18 mouse cellular contexts compared by ENCODE assay signal in genomic region chr7:124704163-124704824, GRCm38 (mm10).
A peak's percentile ranks its signal among the peaks of the same experiment; 100 is the strongest.
DNase-seq lines count a peak whose midpoint lies in the region; ATAC-seq lines count a peak whose summit lies in the region.
"Had no signal": no experiment of that assay in that cellular context is flagged by ENCODE, and none has a peak within 500 bp of the region (broad histone marks: within the 10 kb centered on the region; RNA-seq: fewer than 3 reads in every experiment).

No protein-coding gene starts in this region.

- WGBS in forebrain, embryonic 12.5 days, result 50% methylated on average over 6 of the region's 6 CpGs
- WGBS in forebrain, embryonic 11.5 days, result 60% methylated on average over 6 of the region's 6 CpGs
- 25% methylated on average over 6 of the region's 6 CpGs for WGBS in forebrain, embryonic 16.5 days

- ATAC-seq in forebrain, embryonic 12.5 days (ENCODE audit: low FRiP score), result peak; percentile 57; the same call in 1 of the 2 replicates
- ATAC-seq in forebrain, embryonic 11.5 days (replicated peaks; ENCODE audit: low FRiP score), result no peak
- peak; percentile 86 for ATAC-seq in forebrain, embryonic 16.5 days
- ATAC-seq: midbrain, embryonic 16.5 days had no signal

- H3K9me3 ChIP-seq in forebrain, embryonic 12.5 days, result no peaks in the 10 kb centered on the region
- H3K9me3 ChIP-seq in forebrain, embryonic 11.5 days (ENCODE audit: control insufficient read depth, low read length), result no peaks in the 10 kb centered on the region
- no peaks in the 10 kb centered on the region for H3K9me3 ChIP-seq in forebrain, embryonic 16.5 days (ENCODE audit: control insufficient read depth, low read length)
- H3K9me3 ChIP-seq: embryonic facial prominence, embryonic 12.5 days; neural tube, embryonic 13.5 days had no signal

- no peaks in the 10 kb centered on the region for H3K36me3 ChIP-seq in forebrain, embryonic 12.5 days (replicated peaks)
- H3K36me3 ChIP-seq in forebrain, embryonic 11.5 days (ENCODE audit: control insufficient read depth, insufficient read depth, low read length), result no peaks in the 10 kb centered on the region
- H3K36me3 ChIP-seq in forebrain, embryonic 16.5 days (ENCODE audit: control insufficient read depth, insufficient read depth), result no peaks in the 10 kb centered on the region
- H3K36me3 ChIP-seq: embryonic facial prominence, embryonic 12.5 days; neural tube, embryonic 13.5 days had no signal

- no peak overlapping the region for H3K4me3 ChIP-seq in forebrain, embryonic 12.5 days (replicated peaks)
- H3K4me3 ChIP-seq in forebrain, embryonic 11.5 days (ENCODE audit: low read depth, low read length), result no peak overlapping the region
- H3K4me3 ChIP-seq in forebrain, embryonic 16.5 days (replicated peaks; ENCODE audit: low read length), result no peak overlapping the region
- H3K4me3 ChIP-seq: embryonic facial prominence, embryonic 12.5 days; gastrocnemius, adult 2 months; neural tube, embryonic 13.5 days had no signal

- H3K4me2 ChIP-seq in forebrain, embryonic 12.5 days, result no peak overlapping the region
- H3K4me2 ChIP-seq in forebrain, embryonic 11.5 days (ENCODE audit: low read depth, low read length, severe bottlenecking), result no peak overlapping the region
- no peak overlapping the region for H3K4me2 ChIP-seq in forebrain, embryonic 16.5 days (ENCODE audit: low read length)
- H3K4me2 ChIP-seq: embryonic facial prominence, embryonic 12.5 days; neural tube, embryonic 13.5 days had no signal

- H3K9ac ChIP-seq in forebrain, embryonic 12.5 days, result no peak overlapping the region
- H3K9ac ChIP-seq in forebrain, embryonic 11.5 days (ENCODE audit: low read length), result no peak overlapping the region
- H3K9ac ChIP-seq in forebrain, embryonic 16.5 days (replicated peaks; ENCODE audit: low read depth, low read length), result no peak overlapping the region
- H3K9ac ChIP-seq: embryonic facial prominence, embryonic 12.5 days; neural tube, embryonic 13.5 days had no signal

- intact Hi-C loops in left cerebral cortex, postnatal 4 days (cut with DNase I), result no loop called here

- no peak for DNase-seq in forebrain, embryonic 11.5 days (ENCODE audit: low spot score)
- peak; percentile 14 to 37 for DNase-seq in left cerebral cortex, adult 18-20 months (ENCODE audit: low spot score in 2 of 2)
- no peak for DNase-seq in left cerebral cortex, postnatal 4 days
- DNase-seq in right cerebral cortex, postnatal 25 days, result peak; percentile 23
- DNase-seq in natural killer cell, adult 2 months (ENCODE audit: low spot score in 2 of 2), result no peak
- DNase-seq in cerebellum, postnatal 10 days, result no peak
- DNase-seq: adrenal gland, postnatal 10 days; cerebellum, postnatal 25 days; gastrocnemius, adult 2 months; heart, postnatal 14 days; liver; lung, adult 2 months; thymus, postnatal 25 days had no signal

- H3K27me3 ChIP-seq in forebrain, embryonic 12.5 days, result no peaks in the 10 kb centered on the region
- H3K27me3 ChIP-seq in forebrain, embryonic 11.5 days (ENCODE audit: control insufficient read depth, insufficient read depth, low read length), result no peaks in the 10 kb centered on the region
- H3K27me3 ChIP-seq in forebrain, embryonic 16.5 days (replicated peaks; ENCODE audit: control insufficient read depth, insufficient read depth, low read length), result no peaks in the 10 kb centered on the region
- H3K27me3 ChIP-seq: embryonic facial prominence, embryonic 12.5 days; neural tube, embryonic 13.5 days had no signal

- peak overlapping the region; percentile 42; the same call in 1 of the 2 replicates for H3K27ac ChIP-seq in forebrain, embryonic 12.5 days
- H3K27ac ChIP-seq in forebrain, embryonic 11.5 days (ENCODE audit: low read depth, low read length), result no peak overlapping the region
- H3K27ac ChIP-seq in forebrain, embryonic 16.5 days (ENCODE audit: low read length), result peak overlapping the region; percentile 60; the same call in 1 of the 2 replicates
- H3K27ac ChIP-seq: embryonic facial prominence, embryonic 12.5 days; gastrocnemius, adult 2 months; neural tube, embryonic 13.5 days had no signal

- H3K4me1 ChIP-seq in forebrain, embryonic 12.5 days, result peaks cover 10% of the 10 kb centered on the region
- no peaks in the 10 kb centered on the region for H3K4me1 ChIP-seq in forebrain, embryonic 11.5 days (replicated peaks; ENCODE audit: control insufficient read depth, insufficient read depth, low read length)
- H3K4me1 ChIP-seq in forebrain, embryonic 16.5 days (replicated peaks; ENCODE audit: control insufficient read depth, insufficient read depth, low read length), result peaks cover 14% of the 10 kb centered on the region
- H3K4me1 ChIP-seq: embryonic facial prominence, embryonic 12.5 days had no signal

Comparison
In these comparisons a context has a peak if more than half of its experiments do, and no peak if none do; other contexts are left out.
1. DNase-seq: peak in left cerebral cortex, adult 18-20 months (2 of 2) and right cerebral cortex, postnatal 25 days (single experiment); none in forebrain, embryonic 11.5 days (single experiment), left cerebral cortex, postnatal 4 days (single experiment), natural killer cell, adult 2 months (0 of 2) and cerebellum, postnatal 10 days (0 of 2).